Mouse (Mus musculus) MN1 (cell line): ENCODE measurements at regions not wholly inside any gene's neighbourhood (a gene's known extent, or its start where the extent isn't known, plus 50 kb on each side); places are given as distances from the start of the nearest gene placed in this dataset.

Experiments
- DNase-seq: peaks from one replicate; pipeline ENCODE4 v3.0.0-alpha.2; 2016; ENCODE audit warnings: low spot score

DNA sequence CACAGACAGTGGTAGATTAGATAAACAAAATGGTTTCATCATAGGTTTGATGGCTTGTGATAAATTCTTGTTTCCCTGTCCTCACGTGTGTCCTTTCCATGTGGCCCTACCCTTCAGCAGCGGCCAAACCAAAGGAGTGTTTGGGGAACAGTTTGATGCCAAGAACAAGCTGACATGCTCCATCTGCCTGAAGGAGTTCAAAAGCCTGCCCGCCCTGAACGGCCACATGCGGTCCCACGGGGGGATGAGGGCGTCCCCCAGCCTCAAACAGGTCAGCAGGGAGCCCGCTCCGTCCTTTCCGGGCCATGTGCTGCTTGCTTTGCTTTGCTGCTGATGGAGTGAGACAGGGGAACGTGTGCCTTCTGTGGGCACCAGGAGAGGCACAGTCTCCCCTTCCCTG lies 51.0 kb upstream of the Mrps10 start:
- no peak for DNase-seq

DNA sequence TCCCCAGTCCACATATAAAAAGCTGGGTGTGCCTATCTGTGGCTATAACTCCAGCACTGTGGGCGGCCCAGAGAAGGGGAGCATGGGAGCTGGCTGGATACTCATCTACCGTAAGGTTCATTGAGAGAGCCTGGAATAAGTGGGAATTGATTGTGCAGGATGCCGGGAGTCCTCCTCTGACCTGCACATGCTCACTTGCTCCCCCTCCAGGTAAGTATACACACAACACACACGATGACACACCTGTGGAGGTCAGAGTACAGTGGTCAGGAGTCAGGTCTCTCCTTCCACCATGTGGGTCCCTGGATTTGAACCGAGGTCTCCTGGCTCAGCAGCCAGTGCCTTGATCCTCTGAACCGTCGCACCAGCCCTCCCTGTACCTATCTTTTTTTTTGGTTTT lies 55.5 kb upstream of the Mrps10 start:
- DNase-seq, result no peak

- no peak for DNase-seq
These were observed 57.4 kb upstream of the Mrps10 start for GRCm38 (mm10) chr17:47311272-47311671.

GRCm38 (mm10) chr17:47306027-47306761 lies 62.5 kb upstream of the Mrps10 start:
- no peak for DNase-seq

DNA sequence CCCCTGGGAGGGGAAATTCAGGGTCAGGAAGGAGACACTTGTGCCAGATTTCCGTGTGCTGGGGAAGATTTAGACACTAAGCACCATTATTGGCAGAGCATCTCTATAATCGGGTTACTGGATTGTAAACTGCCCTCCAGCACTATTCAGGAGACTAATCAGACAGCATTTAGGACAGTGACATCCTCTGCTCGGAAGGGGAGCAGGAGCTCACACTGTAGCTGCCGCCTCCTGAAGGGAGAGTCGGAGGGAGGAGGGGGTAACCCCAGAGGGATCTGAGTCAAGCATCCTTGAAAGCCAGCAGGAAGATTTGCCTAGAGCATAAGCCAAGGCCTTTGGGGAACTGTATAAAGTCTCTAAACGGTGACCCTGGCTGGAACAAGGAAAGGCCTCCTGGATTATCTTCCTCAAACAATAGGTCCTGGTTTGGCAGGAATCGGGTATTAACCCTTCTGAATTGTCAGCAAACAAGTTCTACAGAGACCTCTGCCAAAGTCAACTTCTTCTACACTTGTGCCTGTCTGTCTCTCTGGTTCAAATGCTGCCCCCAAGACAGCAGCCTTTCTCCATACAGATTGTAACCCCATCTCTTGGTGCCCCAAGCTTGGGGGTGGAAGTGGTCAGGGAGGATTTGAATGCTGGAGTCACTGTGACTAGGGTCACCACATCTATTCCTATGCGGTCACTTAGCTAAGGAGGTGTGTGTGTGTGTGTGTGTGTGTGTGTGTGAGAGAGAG lies 64.1 kb upstream of the Mrps10 start:
- DNase-seq, result peak; percentile 86

GRCm38 (mm10) chr17:47303600-47303999 lies 65.1 kb upstream of the Mrps10 start:
- DNase-seq, result no peak

DNA sequence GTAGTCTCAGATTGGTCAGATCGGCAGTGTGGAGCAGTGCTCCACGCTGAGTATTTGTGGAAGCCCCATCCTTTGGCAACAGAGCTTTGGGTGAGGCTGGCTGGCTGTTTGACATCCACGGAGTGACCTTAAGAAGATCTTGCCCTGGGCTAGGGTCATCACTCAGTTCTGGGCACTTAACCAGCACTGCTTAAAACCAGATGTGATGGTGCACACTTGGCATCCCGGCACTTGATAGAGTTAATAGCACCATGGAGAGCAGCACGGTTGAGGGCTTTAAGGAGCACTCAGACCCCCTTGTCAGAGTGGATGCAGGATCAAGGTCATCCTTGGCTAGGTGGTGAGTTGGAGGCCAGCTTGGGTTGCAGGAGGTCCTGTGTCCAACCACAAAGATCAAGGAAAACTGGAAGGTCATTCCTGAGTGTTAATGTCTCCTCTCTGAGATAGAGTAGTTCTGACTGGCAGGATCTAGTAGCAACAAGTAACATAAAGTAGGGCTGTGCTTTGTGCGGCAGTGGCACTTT lies 70.2 kb upstream of the Mrps10 start:
- no peak for DNase-seq

- DNase-seq, result no peak
These were observed 70.7 kb upstream of the Mrps10 start for GRCm38 (mm10) chr17:47297965-47298364.

GRCm38 (mm10) chr17:47296709-47297450 lies 71.8 kb upstream of the Mrps10 start:
- no peak for DNase-seq

DNA sequence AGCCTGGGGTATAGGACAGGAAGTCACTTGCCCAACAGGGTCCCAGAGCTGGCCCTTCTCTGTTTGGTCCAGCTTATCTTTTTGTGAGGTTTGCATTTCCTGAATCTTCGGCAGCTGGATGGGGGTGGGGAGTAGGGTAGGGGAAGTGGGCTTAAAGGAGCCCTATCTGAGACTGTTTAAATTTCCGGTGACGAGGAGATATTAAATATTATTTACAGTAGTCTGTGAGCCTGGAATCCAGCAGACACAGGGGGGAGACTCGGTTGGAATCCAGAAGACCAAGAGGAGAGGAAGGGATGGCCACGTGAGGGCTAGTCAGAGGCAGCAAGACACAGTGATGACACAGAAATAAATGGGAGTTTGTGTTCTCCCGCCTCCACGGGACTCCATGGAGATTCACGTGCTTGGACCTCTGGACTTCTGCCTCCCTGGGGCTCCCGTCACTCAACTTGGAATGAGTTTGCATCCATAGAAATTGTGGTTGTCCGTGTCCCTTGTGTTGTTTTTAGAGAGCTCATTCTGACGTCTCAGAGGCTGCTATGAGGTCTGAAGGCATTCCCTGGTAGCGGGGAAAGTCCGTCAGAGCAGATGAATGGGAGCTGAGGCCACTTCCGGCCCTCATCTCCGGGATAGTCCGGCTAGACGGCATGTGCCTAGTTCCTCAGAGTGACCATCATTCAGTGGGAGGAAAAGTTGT lies 73.2 kb upstream of the Mrps10 start:
- no peak for DNase-seq

DNA sequence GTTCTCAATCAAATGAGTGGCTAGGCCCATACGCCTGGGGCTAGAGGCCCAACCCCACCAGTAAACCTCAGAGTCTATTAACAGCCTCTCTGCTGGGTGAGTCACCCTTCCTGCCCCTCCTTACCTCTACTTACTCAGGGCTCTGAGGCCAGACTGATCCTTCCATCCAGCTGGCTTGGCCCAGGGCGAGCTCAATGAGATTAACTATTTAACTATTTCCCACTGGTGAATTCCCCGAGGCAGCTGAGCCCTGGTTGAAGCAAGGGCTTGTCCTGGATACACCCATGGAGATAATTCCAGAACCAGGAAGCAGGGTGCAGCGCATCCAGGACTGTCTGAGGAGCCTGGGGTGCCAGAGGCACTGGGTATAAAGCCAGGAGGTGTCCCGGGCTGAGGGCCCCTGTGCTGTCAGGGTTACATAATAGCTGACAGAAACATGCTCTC lies 74.6 kb upstream of the Mrps10 start:
- DNase-seq, result peak; percentile 95

GRCm38 (mm10) chr17:47293178-47293577 lies 75.5 kb upstream of the Mrps10 start:
- DNase-seq, result no peak

DNA sequence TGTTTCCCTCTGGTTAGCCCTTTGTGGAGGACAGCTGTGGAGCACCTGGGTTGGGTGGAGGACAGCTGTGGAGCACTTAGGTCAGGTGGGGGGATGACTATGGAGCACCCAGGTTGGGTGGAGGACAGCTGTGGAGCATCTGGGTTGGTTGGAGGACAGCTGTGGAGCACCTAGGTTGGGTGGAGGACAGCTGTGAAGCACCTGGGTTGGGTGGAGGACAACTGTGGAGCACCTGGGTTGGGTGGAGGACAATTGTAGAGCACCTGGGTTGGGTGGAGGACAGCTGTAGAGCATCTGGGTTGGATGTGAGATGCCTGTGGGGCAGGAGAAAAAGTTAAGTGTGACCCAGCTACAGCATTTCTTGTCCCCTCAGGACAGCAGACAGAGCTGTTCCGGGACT lies 77.1 kb upstream of the Mrps10 start:
- DNase-seq, result no peak

DNA sequence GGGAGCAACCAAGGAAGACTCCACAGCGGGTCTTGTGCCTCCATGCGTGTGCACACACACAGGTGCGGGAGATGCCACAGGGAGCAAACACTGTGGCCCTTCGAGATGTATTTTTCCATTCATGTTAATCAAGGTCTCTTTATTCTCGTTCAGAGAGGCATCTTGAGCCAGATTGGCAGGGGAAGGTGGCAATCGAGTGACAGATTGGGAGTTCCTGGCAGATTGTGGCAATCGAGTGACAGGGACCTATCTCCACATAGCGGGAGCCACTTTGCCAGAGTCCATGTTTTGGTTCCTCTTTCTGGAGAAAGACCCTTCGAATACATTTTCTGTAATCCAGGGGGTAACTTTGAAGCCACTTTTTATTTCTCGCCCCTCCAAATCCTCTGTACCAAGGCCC lies 83.1 kb upstream of the Mrps10 start:
- DNase-seq, result no peak

GRCm38 (mm10) chr17:47284236-47284635 lies 84.5 kb upstream of the Mrps10 start:
- DNase-seq, result no peak

DNA sequence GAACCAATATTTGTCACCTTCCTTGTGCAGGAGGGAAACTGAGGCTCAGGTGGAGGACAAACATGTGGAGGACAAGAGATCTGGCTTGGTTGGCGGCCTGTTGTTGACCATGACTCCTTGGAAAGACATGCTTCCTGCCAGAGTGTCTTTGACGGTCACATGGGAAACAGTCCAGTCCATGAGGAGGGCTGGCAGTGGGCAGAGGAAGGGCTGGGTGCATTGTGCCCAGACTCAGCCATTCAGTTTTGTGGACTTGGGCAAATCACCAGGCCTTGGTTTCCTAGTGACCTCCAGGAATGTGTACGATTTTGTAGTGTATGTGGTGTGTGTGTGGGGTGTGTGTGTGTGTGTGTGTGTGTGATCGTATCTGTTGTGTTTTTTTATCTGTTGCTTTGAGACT lies 85.5 kb upstream of the Mrps10 start:
- no peak for DNase-seq

DNA sequence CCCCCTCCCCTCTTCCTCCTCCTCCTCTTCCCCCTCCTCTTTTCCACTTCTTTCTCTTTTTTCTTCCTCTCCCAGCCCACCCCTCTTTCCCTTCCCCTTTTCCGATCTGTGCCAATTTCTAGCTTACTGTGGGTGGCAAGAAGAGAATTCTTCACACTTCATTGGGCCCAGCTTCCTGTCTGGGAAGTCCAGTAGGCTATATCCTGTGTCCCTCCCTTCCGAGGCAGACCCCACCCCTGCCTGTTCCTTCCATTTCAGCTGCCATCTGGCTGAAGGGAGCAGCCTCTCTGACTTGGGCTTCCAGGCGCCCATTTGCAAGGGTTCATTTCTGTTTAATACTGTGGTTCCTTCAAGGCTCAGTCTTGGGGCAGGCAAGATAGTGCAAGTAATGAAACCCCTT lies 86.2 kb upstream of the Mrps10 start:
- DNase-seq, result no peak

DNA sequence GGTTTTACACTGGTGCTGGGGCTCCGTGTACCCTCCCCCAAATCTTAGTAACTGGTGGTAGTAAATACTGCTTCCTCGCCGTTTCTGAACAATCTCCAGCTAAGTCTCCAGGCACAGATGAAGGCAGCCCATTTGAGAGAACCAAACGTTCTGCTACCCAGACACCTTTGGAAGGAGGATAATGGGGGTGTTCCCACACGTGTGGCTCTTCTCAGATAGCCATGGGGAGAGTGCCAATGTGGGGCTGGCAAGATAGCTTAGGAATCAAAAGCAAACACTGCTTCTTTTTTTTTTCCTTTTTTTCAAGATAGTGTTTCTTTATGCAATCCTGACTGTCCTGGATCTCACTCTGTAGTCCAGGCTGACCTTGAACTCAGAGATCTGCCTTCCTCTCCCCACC lies 90.8 kb upstream of the Mrps10 start:
- no peak for DNase-seq

DNA sequence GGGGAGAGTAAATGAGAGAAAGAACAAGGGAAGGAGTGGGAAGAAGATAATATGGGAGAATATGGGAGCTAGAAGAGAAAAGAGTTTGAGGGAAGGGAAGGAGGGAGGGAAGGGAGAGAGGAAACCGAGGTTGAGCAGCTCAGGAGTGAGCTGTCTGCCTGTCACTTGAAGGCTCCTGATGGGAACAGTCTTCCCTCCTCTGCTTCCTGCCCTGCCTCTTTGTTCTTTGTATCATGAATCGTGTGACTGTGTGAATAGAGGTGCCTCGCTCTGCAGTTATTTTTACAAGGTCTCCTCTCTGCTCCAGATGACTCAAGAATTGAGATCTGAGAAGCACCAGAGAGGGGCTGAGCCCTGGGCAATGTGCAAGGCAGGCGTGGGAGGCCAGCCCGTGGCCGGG lies 92.0 kb upstream of the Mrps10 start:
- DNase-seq, result no peak

DNA sequence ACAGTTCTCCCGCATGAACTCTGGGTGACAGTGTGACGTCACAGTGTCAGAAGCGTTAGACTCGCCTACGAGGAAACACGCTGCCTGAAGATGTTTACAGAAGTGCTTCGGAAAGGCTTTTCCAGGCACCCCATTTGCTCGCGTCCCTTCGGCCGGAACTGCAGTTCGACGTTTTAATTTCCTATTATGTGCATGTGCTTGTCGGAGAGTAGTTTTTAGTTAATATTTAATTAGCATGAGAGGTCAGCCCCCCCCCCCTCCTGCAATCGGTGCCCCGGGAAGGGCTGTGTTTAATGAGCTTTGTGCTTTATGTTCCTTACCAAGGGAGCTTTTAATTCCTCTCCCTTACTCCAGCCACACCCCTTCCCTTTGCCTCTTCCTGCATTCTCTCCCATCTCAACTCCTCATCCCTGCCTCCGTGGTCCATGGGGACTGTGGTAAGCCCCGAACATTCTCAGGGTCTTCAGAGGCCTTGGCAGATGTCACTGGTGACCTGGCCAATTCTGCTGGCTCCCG lies 92.8 kb upstream of the Mrps10 start:
- no peak for DNase-seq

GRCm38 (mm10) chr17:47273309-47273708 lies 95.4 kb upstream of the Mrps10 start:
- DNase-seq, result no peak
